Mouse (Mus musculus): ENCODE results near the gene Kcnh1.

The Kcnh1 gene

DNA sequence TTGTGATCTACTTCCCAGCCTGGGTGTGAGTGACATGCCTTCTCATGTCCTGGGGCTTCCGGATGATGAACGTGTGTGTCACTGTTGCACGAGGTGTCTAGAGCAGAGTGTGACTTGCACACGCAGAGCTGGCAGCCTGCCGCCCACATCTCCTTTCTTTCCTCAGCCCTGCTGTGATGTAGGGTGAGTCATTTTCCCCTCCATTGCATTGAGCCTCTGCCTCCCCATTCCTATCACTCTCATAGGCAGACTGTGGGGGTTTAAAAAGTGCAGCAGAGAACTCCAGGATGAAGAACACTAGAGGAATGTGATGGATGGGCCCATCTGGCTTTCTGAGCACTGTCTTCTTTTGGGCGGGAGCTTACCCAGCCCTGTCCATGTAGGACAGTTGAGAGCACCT, 76.4 kb downstream of the Kcnh1 start:
- WGBS = 58% methylated on average over 6 of the region's 6 CpGs

GRCm38 (mm10) chr1:192268878-192269277, 78.3 kb downstream of the Kcnh1 start:
- 45% methylated on average over 5 of the region's 5 CpGs for WGBS

DNA sequence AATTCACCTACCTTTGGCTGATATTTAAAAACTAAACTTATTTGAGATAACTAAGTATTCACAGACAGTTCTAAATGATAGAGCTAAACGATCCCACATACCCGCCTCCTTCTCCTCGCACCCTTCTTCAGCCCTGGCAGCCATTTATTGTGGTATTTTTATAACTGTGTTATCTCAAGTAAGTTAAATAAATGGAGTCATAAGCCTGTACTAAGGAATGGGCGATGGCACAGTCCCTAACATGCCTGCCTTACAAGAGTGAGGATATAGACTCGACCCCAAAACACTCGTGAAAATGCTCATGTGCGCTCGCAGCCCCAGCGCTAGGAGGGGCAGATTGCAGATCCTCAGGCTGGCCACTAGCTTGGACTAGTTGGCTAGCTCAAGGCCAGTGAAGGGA, 79.3 kb downstream of the Kcnh1 start:
- 58% methylated on average over 9 of the region's 9 CpGs for WGBS

DNA sequence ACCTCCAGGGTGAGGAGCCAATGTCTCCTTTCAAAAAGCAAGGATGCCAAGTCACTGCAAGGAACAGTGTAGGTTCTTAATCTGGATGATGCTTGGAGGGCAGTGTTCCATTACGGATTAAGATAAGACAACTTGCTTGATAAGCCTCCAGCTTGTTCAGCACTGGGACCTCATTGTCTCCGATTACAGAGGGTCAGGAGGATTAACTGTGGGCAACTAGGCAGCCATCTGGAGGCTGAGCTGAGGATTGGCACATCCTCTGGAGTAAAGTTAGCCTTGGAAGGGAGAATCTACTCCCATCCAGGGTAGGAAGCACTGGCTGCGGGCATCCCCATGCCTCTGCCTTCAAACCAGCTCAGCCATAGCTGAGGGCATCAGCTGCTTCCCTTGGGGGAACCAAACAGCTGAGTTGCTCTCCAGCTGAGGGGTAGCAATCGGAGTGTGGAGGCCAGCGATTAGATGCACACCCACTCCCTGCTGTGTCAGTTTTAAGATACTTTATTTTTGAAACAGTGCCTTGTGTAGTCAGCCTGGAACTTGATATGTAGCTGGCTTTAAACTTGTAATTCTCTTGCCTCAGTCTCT, 87.3 kb downstream of the Kcnh1 start:
- 35% methylated on average over 5 of the region's 5 CpGs for WGBS

DNA sequence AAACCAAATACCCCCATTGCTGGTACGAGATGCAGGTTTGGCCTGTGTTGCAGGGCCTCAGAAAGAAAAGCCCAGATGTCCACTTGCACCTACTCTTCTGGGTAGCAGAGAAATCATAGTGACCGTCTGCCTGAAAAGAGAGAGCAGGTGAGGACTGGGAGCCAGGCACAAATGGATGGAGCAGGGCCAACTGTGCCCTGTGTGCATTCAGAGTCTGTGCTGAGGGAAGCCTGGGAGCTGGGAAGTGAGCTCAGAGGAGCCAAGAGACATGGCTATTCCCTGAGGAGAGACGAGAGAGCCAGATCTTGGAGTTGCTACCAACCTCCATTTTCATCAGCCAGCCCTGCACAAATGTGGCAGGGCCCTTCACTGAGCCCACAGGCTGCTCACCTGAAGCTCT, 93.8 kb downstream of the Kcnh1 start:
- WGBS = 40% methylated on average over 3 of the region's 3 CpGs

- whole genome bisulfite sequencing = 56% methylated on average over 3 of the region's 3 CpGs
Observed at GRCm38 (mm10) chr1:192284950-192285349, 94.4 kb downstream of the Kcnh1 start.

GRCm38 (mm10) chr1:192288456-192288855, 97.9 kb downstream of the Kcnh1 start:
- 57% methylated on average over 8 of the region's 8 CpGs for WGBS

- WGBS = 57% methylated on average over 3 of the region's 3 CpGs
Observed at GRCm38 (mm10) chr1:192291286-192291685, 100.7 kb downstream of the Kcnh1 start.

DNA sequence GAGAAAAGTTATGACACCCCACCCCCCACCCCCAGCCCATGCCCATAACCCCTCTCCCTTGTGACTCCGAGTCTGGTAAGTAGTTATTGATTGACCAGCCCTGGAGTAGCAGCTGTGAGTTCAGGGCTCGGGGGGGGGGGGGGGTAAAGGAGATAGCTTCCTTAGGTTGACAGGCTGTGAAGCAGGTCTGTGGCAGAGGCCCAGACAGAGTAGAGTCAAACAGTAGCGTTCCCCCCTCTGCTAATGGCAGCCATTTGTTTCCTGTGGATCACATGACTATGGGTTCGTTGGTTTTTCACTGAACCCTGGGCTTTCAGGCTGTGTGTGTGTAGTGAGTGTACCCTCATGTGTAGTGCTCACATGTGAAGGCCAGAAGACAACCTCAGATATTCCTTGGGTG, 102.8 kb downstream of the Kcnh1 start:
- WGBS = 85% methylated on average over 4 of the region's 4 CpGs

GRCm38 (mm10) chr1:192293921-192294320, 103.3 kb downstream of the Kcnh1 start:
- 72% methylated on average over 3 of the region's 3 CpGs for WGBS

DNA sequence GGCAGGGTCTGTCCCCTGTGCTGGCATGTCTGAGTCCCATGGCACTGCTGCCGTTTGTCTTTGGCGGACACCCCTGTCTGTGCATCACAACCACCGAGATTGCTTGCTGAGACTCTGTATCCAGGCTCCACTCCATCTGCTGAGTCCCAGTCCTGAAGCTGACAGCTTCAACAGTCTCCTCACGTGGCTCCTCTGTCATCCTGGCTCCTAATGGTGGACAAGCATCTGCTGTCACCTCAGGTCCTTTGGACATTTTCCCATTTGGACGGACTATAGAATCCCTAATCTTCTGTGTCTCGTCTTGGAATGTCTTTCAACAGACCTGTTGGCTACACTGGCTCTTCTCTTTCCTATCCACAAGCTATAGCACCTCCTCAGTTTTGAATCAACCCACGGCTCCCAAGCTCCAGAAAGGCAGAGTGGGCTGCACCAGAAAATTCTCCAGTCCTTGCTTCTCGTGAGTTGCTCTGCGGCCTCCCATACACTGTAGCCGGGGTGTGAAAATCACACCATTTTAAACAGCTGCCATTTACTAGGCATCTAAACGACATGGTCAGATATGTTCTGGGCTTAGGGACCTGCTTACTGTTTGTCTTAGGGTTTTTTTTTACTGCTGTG, 104.8 kb downstream of the Kcnh1 start:
- WGBS = 56% methylated on average over 11 of the region's 11 CpGs

DNA sequence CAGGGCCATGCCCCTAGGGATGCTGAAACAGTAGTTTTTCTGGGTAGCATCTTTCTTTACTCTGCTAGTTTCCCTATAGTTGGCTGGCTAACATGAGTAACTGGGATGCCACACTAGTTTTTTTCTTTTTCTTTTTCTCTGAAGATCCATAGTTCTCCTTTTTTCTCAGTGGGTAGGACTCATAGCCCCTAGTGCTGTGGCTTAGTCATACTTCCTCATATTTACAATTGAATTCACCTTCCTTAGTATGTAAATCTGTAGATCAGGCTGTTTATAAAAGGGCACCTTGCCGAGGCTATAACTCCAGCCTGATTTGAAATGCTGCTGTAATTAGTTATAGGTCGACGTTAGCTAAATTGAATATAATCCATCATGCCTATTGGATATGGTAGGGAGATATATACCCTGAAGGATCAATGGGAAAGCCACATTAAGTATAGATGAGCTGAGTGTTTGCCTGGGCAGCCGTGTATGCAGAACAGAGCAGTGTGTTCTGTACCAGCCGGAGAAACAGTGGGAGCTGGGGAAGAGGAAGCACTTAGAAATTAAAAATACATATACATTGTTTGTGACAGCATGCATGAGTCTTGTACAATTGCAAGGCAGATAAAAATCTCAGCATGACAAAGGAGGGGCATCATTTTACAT, 107.0 kb downstream of the Kcnh1 start:
- WGBS = 60% methylated on average over 5 of the region's 5 CpGs

- WGBS = 39% methylated on average over 7 of the region's 7 CpGs
Observed at GRCm38 (mm10) chr1:192300417-192300816, 109.8 kb downstream of the Kcnh1 start.

- 55% methylated on average over 2 of the region's 2 CpGs for WGBS
Observed at GRCm38 (mm10) chr1:192303615-192304014, 113.0 kb downstream of the Kcnh1 start.

DNA sequence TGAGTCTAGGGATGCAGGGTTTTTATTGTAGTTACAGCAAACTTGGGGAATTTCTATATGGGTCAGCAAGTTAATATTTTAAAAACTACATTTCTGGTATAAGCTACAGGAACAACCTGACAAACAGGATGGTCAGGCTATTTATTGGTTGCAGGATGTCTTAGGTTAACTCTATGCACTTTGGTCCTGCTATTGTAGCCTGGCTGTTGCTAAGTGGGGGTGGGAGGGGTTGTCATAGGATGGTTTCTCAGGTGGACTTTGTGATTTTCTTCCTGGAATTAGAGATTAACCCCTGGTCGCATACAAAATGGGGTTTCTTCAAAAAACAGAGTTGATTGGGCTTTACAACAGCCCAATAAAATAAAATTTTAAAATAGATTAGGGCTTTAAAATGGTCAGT, 114.6 kb downstream of the Kcnh1 start:
- 78% methylated on average over 1 of the region's 1 CpGs for WGBS

- 56% methylated on average over 6 of the region's 6 CpGs for WGBS
Observed at GRCm38 (mm10) chr1:192311851-192312438, 121.4 kb downstream of the Kcnh1 start.

DNA sequence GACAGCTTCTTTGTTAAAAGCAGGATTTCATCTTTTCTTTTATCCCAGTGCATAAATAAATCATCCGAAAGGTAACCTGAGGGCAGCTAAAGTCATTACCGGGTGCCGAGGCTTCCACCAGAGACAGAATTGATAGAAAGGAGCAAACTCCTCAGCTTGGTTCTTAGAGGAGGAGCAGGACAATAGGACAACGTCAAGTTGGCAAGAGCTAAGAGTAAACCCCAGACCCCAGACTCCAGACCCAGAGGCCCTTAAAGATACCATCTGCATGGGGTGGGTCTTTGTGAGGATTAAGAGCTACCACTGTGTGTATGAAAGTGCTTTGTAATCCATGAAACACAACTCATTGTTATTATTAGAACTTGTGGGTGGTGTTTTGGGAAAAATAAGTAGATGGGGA, 121.9 kb downstream of the Kcnh1 start:
- 52% methylated on average over 4 of the region's 4 CpGs for WGBS

DNA sequence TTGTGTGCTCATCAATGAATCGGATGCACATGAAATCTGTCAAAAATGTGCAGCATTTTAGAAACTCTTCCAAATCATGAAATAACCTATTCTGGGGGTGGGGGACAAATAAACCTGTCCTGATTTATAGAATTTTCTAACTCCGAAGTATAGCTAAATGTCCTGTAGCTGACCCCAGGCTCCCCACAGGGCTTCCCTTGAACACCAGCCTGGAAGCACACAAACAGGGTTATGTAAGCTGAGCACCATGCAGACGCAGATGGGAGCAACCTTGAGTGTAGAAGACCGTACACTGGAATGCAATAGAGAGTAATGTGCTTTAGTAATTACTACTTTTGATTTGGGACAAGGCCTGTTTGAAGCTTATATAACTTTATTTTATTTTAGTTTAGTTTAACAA, 122.4 kb downstream of the Kcnh1 start:
- 56% methylated on average over 4 of the region's 4 CpGs for WGBS

DNA sequence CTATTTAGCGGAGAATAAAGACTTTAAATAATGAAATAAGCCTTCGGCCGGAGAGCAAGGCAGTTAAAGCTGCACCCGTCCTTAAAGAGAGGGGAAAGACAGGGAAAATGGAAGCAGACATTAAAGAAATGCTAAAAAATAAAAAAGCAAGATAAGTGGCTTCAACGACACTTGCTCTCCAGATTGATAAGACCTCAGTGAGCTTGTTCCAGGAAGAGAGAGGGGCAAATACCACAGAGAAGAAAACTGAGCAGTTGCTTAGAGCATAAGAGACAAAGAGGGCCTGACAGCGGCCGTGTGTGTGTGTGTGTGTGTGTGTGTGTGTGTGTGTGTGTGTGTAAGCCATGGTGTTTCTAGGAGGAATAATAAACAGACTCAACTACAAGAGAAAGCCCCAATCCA, 123.0 kb downstream of the Kcnh1 start:
- 39% methylated on average over 7 of the region's 7 CpGs for WGBS

DNA sequence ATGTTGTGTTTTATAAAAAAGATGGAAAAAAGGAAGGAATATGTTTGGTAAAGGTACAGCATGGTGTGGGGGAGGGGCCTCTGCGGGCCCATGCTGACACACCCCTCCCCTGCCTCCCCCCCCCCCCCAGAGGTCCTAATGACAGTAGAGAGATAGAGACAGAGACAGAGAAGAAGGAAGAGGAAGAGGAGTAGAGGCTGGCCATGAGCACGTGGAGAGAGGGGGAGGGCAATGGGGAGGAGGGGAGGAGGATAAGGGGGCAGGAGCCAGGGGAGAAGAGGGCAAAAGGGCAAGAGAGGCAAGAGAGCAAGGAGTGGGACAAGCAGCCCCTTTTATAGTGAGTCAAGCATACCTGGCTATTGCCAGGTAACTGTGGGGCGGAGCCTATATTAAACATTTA, 123.5 kb downstream of the Kcnh1 start:
- WGBS = 67% methylated on average over 3 of the region's 3 CpGs

GRCm38 (mm10) chr1:192315392-192316070, 125.0 kb downstream of the Kcnh1 start:
- WGBS = 79% methylated on average over 1 of the region's 1 CpGs

DNA sequence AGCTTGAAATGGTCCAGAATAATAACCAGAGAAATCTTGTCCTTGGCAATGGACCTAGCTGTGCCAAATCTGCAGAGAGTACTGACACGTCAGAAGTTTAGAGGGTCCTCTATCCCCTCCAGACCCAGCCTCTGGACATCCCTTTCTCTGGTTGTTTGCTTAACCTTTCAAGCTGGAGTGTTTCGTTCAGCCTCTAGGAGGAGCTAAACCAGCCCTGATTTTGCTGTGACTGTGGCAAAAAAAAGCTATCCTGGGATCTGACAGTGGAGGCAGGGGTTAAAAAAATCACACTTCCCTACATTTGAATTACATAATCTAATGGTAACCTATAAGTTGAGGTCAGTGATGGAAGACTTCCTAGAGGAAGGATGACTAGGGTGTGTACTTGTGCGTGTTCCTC, 133.6 kb downstream of the Kcnh1 start:
- WGBS = 50% methylated on average over 3 of the region's 3 CpGs
